Mouse (Mus musculus): ENCODE results near the gene Sdf2l1. TPM values are rescaled to one million over a fixed set of nuclear protein-coding genes. Genes with fewer than 3 reads are reported as not detected.

Sdf2l1 gene
- 17.3 TPM for polyA plus RNA-seq (2012; fragmentation: generic; extraction: Trizol)

GRCm38 (mm10) chr16:17132089-17132905, at the start of gene Sdf2l1:
Gene Sdf2l1, minus strand, starts transcription at chr16:17132383.
- Histone ChIP-seq H3K4me2 (ENCODE audit: low read depth) (peak within 1 kb of the TSS; percentile 96), H3ac (ENCODE audit: control insufficient read depth, insufficient read length) (peak within 1 kb of the TSS; percentile 9), H3K27me3 (ENCODE audit: control insufficient read depth, insufficient read depth, insufficient read length) (no peaks in the 10 kb centered on the region), H3K4me3 (peak within 1 kb of the TSS; percentile 48), H3K36me3 (ENCODE audit: control insufficient read depth, insufficient read depth) (no peaks in the 10 kb centered on the region), H3K79me2 (ENCODE audit: control insufficient read depth, insufficient read depth) (no peaks in the 10 kb centered on the region)
- TF ChIP-seq POLR2AphosphoS2 (IDR thresholded peaks at IDR 0.05; ENCODE audit: insufficient read length, low read depth), result peak; percentile 73
- TF ChIP-seq USF1 (IDR thresholded peaks at IDR 0.05; ENCODE audit: low read depth), result no peak
- TF ChIP-seq MAX (IDR thresholded peaks at IDR 0.05; ENCODE audit: low read depth), result no peak
- no peak for TF ChIP-seq TCF12 (IDR thresholded peaks at IDR 0.05; ENCODE audit: insufficient read depth, poor library complexity, severe bottlenecking)
- TF ChIP-seq POLR2A (IDR thresholded peaks at IDR 0.05; ENCODE audit: insufficient read length, low read depth), result peak; percentile 83
- peak in 2 of 3 experiments; percentile 25 to 50 for TF ChIP-seq MYOG (IDR thresholded peaks at IDR 0.05; ENCODE audit: control insufficient read depth in 1 of 3, insufficient read depth in 1 of 3, insufficient read length in 2 of 3, low read depth in 2 of 3)
- TF ChIP-seq MYOD1 (IDR thresholded peaks at IDR 0.05; ENCODE audit: control insufficient read depth in 1 of 3, insufficient read length in 2 of 3, low read depth in 2 of 3), result peak in 2 of 3 experiments; percentile 25 to 62
- TF ChIP-seq CEBPB (IDR thresholded peaks at IDR 0.05; ENCODE audit: insufficient read depth, poor library complexity, severe bottlenecking), result no peak
- TF ChIP-seq TCF3 (IDR thresholded peaks at IDR 0.05; ENCODE audit: insufficient read length, low read depth), result no peak
- no peak for TF ChIP-seq REST (IDR thresholded peaks at IDR 0.05; ENCODE audit: insufficient read depth, insufficient read length)
- TF ChIP-seq E2F4 (IDR thresholded peaks at IDR 0.05; ENCODE audit: insufficient read depth), result peak; percentile 55
- no peak for TF ChIP-seq SRF (IDR thresholded peaks at IDR 0.05; ENCODE audit: control insufficient read depth, insufficient read length, low read depth)

DNA sequence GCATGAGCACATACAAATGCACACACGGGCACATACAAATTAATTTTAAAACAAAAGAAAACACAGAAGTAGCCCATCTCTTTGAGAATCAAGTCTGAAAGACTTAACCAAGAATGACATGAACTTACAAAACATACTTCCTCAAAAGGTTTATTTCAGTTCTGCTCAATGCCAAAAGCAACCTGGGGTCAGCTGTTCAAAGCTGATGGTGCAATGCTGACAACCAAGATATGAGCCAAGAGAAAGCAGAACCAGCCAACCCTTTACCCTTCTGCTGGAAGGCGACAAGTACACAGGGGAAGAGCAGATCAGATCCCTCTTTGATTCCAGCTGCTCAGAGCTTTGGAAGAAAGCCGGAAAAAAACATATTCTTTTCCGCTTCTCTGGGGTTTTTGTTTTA, 49.2 kb upstream of the Sdf2l1 start:
- H3K79me2 ChIP-seq (ENCODE audit: control insufficient read depth, insufficient read depth), result peaks cover 97% of the 10 kb centered on the region
- no peak overlapping the region for H3K4me3 ChIP-seq
- no peak overlapping the region for H3K4me2 ChIP-seq (ENCODE audit: low read depth)
- H3K36me3 ChIP-seq (ENCODE audit: control insufficient read depth, insufficient read depth), result peaks cover 17% of the 10 kb centered on the region
- no peak for TF ChIP-seq USF1 (IDR thresholded peaks at IDR 0.05; ENCODE audit: low read depth)
- TF ChIP-seq POLR2A (IDR thresholded peaks at IDR 0.05; ENCODE audit: insufficient read length, low read depth), result no peak
- no peak for TF ChIP-seq REST (IDR thresholded peaks at IDR 0.05; ENCODE audit: insufficient read depth, insufficient read length)
- no peak for TF ChIP-seq MAX (IDR thresholded peaks at IDR 0.05; ENCODE audit: low read depth)
- TF ChIP-seq TCF3 (IDR thresholded peaks at IDR 0.05; ENCODE audit: insufficient read length, low read depth), result no peak
- no peak for TF ChIP-seq SRF (IDR thresholded peaks at IDR 0.05; ENCODE audit: control insufficient read depth, insufficient read length, low read depth)
- TF ChIP-seq E2F4 (IDR thresholded peaks at IDR 0.05; ENCODE audit: insufficient read depth), result no peak
- no peak for TF ChIP-seq CEBPB (IDR thresholded peaks at IDR 0.05; ENCODE audit: insufficient read depth, poor library complexity, severe bottlenecking)
- no peak for TF ChIP-seq POLR2AphosphoS2 (IDR thresholded peaks at IDR 0.05; ENCODE audit: insufficient read length, low read depth)
- no peak for TF ChIP-seq TCF12 (IDR thresholded peaks at IDR 0.05; ENCODE audit: insufficient read depth, poor library complexity, severe bottlenecking)
- TF ChIP-seq MYOD1 (IDR thresholded peaks at IDR 0.05; ENCODE audit: control insufficient read depth in 1 of 3, insufficient read length in 2 of 3, low read depth in 2 of 3), result no peak
- no peak for TF ChIP-seq MYOG (IDR thresholded peaks at IDR 0.05; ENCODE audit: control insufficient read depth in 1 of 3, insufficient read depth in 1 of 3, insufficient read length in 2 of 3, low read depth in 2 of 3)
- no peak overlapping the region for H3ac ChIP-seq (ENCODE audit: control insufficient read depth, insufficient read length)
- H3K27me3 ChIP-seq (ENCODE audit: control insufficient read depth, insufficient read depth, insufficient read length), result no peaks in the 10 kb centered on the region

GRCm38 (mm10) chr16:17179706-17180105, 47.5 kb upstream of the Sdf2l1 start:
- Histone ChIP-seq H3K4me3 (no peak overlapping the region), H3K27me3 (ENCODE audit: control insufficient read depth, insufficient read depth, insufficient read length) (no peaks in the 10 kb centered on the region), H3K79me2 (ENCODE audit: control insufficient read depth, insufficient read depth) (peaks cover 91% of the 10 kb centered on the region), H3ac (ENCODE audit: control insufficient read depth, insufficient read length) (no peak overlapping the region), H3K36me3 (ENCODE audit: control insufficient read depth, insufficient read depth) (peaks cover 15% of the 10 kb centered on the region), H3K4me2 (ENCODE audit: low read depth) (no peak overlapping the region)
- no peak for TF ChIP-seq MYOD1 (IDR thresholded peaks at IDR 0.05; ENCODE audit: control insufficient read depth in 1 of 3, insufficient read length in 2 of 3, low read depth in 2 of 3)
- TF ChIP-seq CEBPB (IDR thresholded peaks at IDR 0.05; ENCODE audit: insufficient read depth, poor library complexity, severe bottlenecking), result no peak
- TF ChIP-seq USF1 (IDR thresholded peaks at IDR 0.05; ENCODE audit: low read depth), result no peak
- no peak for TF ChIP-seq SRF (IDR thresholded peaks at IDR 0.05; ENCODE audit: control insufficient read depth, insufficient read length, low read depth)
- no peak for TF ChIP-seq TCF12 (IDR thresholded peaks at IDR 0.05; ENCODE audit: insufficient read depth, poor library complexity, severe bottlenecking)
- no peak for TF ChIP-seq MYOG (IDR thresholded peaks at IDR 0.05; ENCODE audit: control insufficient read depth in 1 of 3, insufficient read depth in 1 of 3, insufficient read length in 2 of 3, low read depth in 2 of 3)
- TF ChIP-seq TCF3 (IDR thresholded peaks at IDR 0.05; ENCODE audit: insufficient read length, low read depth), result no peak
- TF ChIP-seq POLR2AphosphoS2 (IDR thresholded peaks at IDR 0.05; ENCODE audit: insufficient read length, low read depth), result no peak
- TF ChIP-seq MAX (IDR thresholded peaks at IDR 0.05; ENCODE audit: low read depth), result no peak
- no peak for TF ChIP-seq REST (IDR thresholded peaks at IDR 0.05; ENCODE audit: insufficient read depth, insufficient read length)

GRCm38 (mm10) chr16:17177623-17178170, 45.5 kb upstream of the Sdf2l1 start:
- TF ChIP-seq E2F4 (IDR thresholded peaks at IDR 0.05; ENCODE audit: insufficient read depth) (no peak), MAX (IDR thresholded peaks at IDR 0.05; ENCODE audit: low read depth) (no peak), SRF (IDR thresholded peaks at IDR 0.05; ENCODE audit: control insufficient read depth, insufficient read length, low read depth) (no peak), USF1 (IDR thresholded peaks at IDR 0.05; ENCODE audit: low read depth) (no peak), POLR2A (IDR thresholded peaks at IDR 0.05; ENCODE audit: insufficient read length, low read depth) (no peak), MYOG (IDR thresholded peaks at IDR 0.05; ENCODE audit: control insufficient read depth in 1 of 3, insufficient read depth in 1 of 3, insufficient read length in 2 of 3, low read depth in 2 of 3) (no peak), REST (IDR thresholded peaks at IDR 0.05; ENCODE audit: insufficient read depth, insufficient read length) (no peak), CEBPB (IDR thresholded peaks at IDR 0.05; ENCODE audit: insufficient read depth, poor library complexity, severe bottlenecking) (no peak), POLR2AphosphoS2 (IDR thresholded peaks at IDR 0.05; ENCODE audit: insufficient read length, low read depth) (no peak), TCF3 (IDR thresholded peaks at IDR 0.05; ENCODE audit: insufficient read length, low read depth) (no peak), TCF12 (IDR thresholded peaks at IDR 0.05; ENCODE audit: insufficient read depth, poor library complexity, severe bottlenecking) (no peak), MYOD1 (IDR thresholded peaks at IDR 0.05; ENCODE audit: control insufficient read depth in 1 of 3, insufficient read length in 2 of 3, low read depth in 2 of 3) (no peak)
- H3K36me3 ChIP-seq (ENCODE audit: control insufficient read depth, insufficient read depth), result peaks cover 28% of the 10 kb centered on the region
- H3K4me2 ChIP-seq (ENCODE audit: low read depth), result no peak overlapping the region
- H3K79me2 ChIP-seq (ENCODE audit: control insufficient read depth, insufficient read depth), result peaks cover 93% of the 10 kb centered on the region
- H3ac ChIP-seq (ENCODE audit: control insufficient read depth, insufficient read length), result no peak overlapping the region
- H3K27me3 ChIP-seq (ENCODE audit: control insufficient read depth, insufficient read depth, insufficient read length), result no peaks in the 10 kb centered on the region
- H3K4me3 ChIP-seq, result no peak overlapping the region
